Mouse (Mus musculus) stomach, embryonic 14.5 days (tissue): ENCODE results near the gene Ifrd2. TPM values are rescaled to one million over a fixed set of nuclear protein-coding genes. Genes with fewer than 3 reads are reported as not detected.
A peak's percentile ranks its signal among the peaks of the same experiment; 100 is the strongest.

Experiments
- ATAC-seq: fragments of 200-750 bp; cut with Nextera tagmentation; 2 replicates; pipeline ENCODE4 v1.8.0; 2017; ENCODE audit warnings: low read depth, moderate TSS enrichment; ENCODE audit not compliant: insufficient number of reproducible peaks, insufficient read depth, low FRiP score
- H3K27ac ChIP-seq: fragments of 300-500 bp; sonication (generic); 2 replicates; pipeline ENCODE4 v1.5.1; 2014; ENCODE audit warnings: mild to moderate bottlenecking, low read length, moderate library complexity, mixed read lengths
- H3K27me3 ChIP-seq: fragments of 300-500 bp; sonication (generic); 2 replicates; pipeline ENCODE4 v1.6.1; 2014; ENCODE audit warnings: low read length, control low read depth, mixed read lengths; ENCODE audit not compliant: control insufficient read depth, insufficient read depth
- H3K36me3 ChIP-seq: fragments of 300-500 bp; sonication (generic); 2 replicates; pipeline ENCODE4 v1.6.1; 2014; ENCODE audit warnings: mild to moderate bottlenecking, control low read depth, low read length, moderate library complexity, mixed read lengths; ENCODE audit not compliant: control insufficient read depth, insufficient read depth
- H3K4me1 ChIP-seq: fragments of 300-500 bp; sonication (generic); 2 replicates; pipeline ENCODE4 v1.6.1; 2014; ENCODE audit warnings: low read length, control low read depth, mixed read lengths; ENCODE audit not compliant: control insufficient read depth, insufficient read depth
- H3K4me2 ChIP-seq: fragments of 300-500 bp; sonication (generic); replicated peaks from 2 replicates; pipeline ENCODE4 v1.6.1; 2014; ENCODE audit warnings: low read depth, low read length, control low read depth
- H3K4me3 ChIP-seq: fragments of 300-500 bp; sonication (generic); 2 replicates; pipeline ENCODE4 v1.5.1; 2014; ENCODE audit warnings: low read depth, low read length, control low read depth
- H3K9ac ChIP-seq: fragments of 300-500 bp; sonication (generic); replicated peaks from 2 replicates; pipeline ENCODE4 v1.6.1; 2014; ENCODE audit warnings: low read depth, mild to moderate bottlenecking, control low read depth, low read length, moderate library complexity, mixed read lengths
- H3K9me3 ChIP-seq: fragments of 300-500 bp; sonication (generic); 2 replicates; pipeline ENCODE4 v1.6.1; 2016; ENCODE audit warnings: low read depth, low read length, control low read depth; ENCODE audit not compliant: control insufficient read depth
- WGBS: fragments of 180-500 bp; shearing (Covaris S2); extraction: QIAGEN DNeasy Blood & Tissue Kit; methylation state at CpG from one replicate; pipeline ENCODE4 v1.1.7; 2014; 5-methylcytosine and 5-hydroxymethylcytosine counted together
- polyA plus RNA-seq: library from polyadenylated mRNA; unstranded; fragments of >200 nt; fragmentation: Nextera tagmentation; extraction: Ambion mirVana; gene quantifications from 2 replicates; pipeline ENCODE4 v1.2.1, GENCODE M21; 2014

Ifrd2 gene
- polyA plus RNA-seq, 1 experiment from 2014 or later: 61.1 TPM

DNA sequence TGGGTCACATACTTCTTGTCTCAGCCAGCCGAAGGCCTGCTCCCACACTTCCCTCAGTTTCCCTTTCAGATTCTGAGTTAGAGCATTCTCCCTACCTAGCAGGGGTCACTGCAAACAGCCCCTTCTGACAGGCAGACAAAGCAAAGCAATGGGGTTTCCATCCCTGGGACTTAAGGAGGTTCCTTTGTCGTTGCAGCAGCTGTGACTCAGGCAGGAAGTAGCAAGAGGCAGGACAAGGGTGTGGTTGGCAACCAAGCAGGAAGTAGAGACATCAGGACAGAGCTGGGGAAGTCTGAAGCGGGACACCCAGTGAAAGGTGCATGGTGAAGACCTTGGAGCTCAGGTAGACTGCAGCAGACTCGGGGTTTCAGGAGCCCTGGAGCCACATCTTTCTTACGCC lies 37.1 kb downstream of the Ifrd2 start:
- no peak overlapping the region for H3K4me3 ChIP-seq
- WGBS: 74% methylated on average over 5 of the region's 5 CpGs
- 0 out of 2 replicates have a peak overlapping the region, but pooled peaks have one; percentile 21 for H3K27ac ChIP-seq
- peaks cover 56% of the 10 kb centered on the region for H3K4me1 ChIP-seq
- H3K27me3 ChIP-seq: no peaks in the 10 kb centered on the region
- H3K4me2 ChIP-seq: no peak overlapping the region
- ATAC-seq: no peak
- H3K9ac ChIP-seq: no peak overlapping the region
- peaks cover 42% of the 10 kb centered on the region for H3K36me3 ChIP-seq
- no peaks in the 10 kb centered on the region for H3K9me3 ChIP-seq

DNA sequence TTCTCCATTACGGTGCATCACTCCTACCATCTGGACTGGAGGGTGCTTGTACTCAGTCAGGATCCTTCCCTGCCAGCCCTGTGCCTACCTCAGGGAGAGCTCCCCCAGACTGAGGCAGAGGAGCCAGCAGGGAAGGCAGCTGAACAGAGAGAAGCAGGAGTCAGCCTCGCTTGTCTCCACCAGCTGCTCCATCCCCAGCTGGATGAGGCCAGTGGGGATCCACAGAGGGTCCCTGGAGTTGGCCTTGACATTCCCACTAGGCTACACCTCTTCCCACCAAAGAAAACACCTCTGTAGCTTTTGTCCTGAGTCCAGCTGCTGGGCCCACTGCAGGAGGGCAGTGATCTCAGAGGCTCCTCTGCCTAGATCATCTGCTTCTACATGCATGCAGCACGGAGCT lies 37.5 kb downstream of the Ifrd2 start:
- Histone ChIP-seq H3K36me3 (peaks cover 38% of the 10 kb centered on the region), H3K4me2 (no peak overlapping the region), H3K9me3 (no peaks in the 10 kb centered on the region), H3K27ac (0 out of 2 replicates have a peak overlapping the region, but pooled peaks have one; percentile 21), H3K4me3 (no peak overlapping the region), H3K4me1 (peaks cover 56% of the 10 kb centered on the region), H3K27me3 (no peaks in the 10 kb centered on the region), H3K9ac (no peak overlapping the region)
- 92% methylated on average over 3 of the region's 3 CpGs for WGBS
- no peak for ATAC-seq

DNA sequence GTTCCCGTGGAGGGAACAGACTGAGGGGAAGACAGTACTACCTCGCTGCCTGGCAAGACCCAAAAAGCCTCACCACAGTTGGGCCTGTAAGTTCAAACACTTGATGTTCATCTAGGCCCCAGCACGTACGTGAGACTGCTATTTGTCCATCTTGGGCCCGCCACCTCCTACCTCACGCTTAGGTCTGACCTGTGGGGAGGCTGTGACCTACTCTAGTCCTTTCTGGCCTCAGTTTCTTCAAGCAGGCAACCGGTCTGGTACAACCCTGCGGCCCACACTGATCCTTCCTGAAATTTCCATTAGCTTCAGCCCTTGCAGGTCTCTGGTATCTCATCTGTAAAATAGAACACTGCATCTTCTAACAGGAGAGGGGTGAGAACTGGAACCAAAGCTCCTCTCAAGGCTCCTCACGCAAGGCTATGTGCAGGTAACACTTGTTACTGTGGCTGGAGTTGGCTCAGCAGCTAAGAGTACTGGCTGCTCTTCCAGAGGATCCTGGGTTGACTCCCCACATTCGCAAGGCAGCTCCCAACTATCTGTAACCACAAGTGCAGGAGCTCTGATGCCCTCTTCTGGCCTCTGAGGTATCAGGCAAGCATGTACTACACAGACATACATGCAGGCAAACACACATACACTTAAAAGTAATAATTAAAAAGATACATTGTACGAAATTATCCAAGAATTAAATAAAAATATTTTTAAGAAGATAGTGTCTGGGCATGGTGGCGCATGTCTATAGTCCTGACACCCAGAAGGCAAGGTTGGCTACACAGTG lies 38.1 kb downstream of the Ifrd2 start:
- H3K9me3 ChIP-seq: no peaks in the 10 kb centered on the region
- H3K4me1 ChIP-seq: peaks cover 57% of the 10 kb centered on the region
- no peak for ATAC-seq
- H3K9ac ChIP-seq: no peak overlapping the region
- H3K4me3 ChIP-seq: no peak overlapping the region
- H3K27ac ChIP-seq: no peak overlapping the region; the same call in 1 of the 2 replicates
- H3K4me2 ChIP-seq: no peak overlapping the region
- H3K27me3 ChIP-seq: no peaks in the 10 kb centered on the region
- H3K36me3 ChIP-seq: peaks cover 32% of the 10 kb centered on the region
- WGBS: 88% methylated on average over 12 of the region's 12 CpGs

DNA sequence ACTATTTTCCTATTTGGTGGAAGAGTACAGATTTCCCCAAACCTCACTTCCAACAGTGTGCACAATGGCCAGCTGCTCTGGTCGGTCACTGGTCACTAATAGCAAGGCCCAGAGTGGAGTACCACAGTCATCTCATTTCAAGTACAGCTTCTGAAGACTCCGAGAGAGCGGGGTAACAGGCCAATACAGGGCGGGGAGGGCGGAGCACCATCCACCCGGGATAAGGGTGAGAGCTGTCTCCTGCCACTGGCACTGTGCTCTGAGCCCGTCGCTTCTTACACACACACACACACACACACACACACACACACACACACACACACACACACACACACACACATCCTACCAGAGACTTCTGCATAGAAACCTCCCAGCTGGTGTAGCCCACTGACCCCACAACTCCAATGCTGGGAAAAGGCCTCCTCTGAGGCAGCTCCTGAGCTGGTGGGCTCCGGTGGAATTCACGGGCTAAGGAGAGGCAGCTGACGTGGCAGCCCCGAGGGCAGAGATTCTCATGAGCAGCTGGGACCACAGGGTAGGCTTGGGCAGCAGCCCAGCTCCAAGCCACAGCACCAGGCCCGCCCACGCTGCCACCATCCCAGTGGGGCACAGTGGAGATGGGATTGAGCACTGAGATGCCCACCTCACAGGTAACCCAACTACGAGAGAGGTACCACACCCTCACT lies 38.9 kb downstream of the Ifrd2 start:
- Histone ChIP-seq H3K4me3 (no peak overlapping the region), H3K27me3 (no peaks in the 10 kb centered on the region), H3K27ac (peak overlapping the region; percentile 79), H3K4me2 (peak overlapping the region; percentile 32), H3K36me3 (peaks cover 31% of the 10 kb centered on the region), H3K9ac (peak overlapping the region; percentile 36; the same call in 1 of the 2 replicates), H3K9me3 (no peaks in the 10 kb centered on the region), H3K4me1 (peaks cover 65% of the 10 kb centered on the region)
- 39% methylated on average over 15 of the region's 15 CpGs for WGBS
- ATAC-seq: 0 out of 2 replicates have a peak, but pooled peaks have one; percentile 2

DNA sequence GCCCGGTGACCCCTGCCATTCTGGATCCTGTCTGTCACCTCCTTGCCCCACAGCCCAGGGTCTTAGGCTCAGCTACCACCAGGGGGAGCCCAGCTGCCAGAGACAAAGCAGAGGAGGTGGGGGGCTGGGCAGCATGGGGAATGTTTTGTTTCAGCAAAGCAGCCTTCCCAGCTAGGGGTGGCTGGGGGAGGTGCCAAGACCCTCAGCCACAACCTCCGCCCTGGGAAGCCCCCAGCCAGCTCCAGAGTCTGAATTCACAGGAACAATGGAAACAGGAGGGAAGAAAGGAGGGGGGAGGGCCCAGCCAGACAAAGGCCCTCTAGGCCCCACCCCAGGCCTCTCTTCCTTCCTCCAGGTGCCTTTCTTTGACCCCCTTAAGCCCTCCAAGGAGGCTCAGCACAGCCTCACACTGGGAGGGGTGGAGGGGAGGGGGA lies 39.4 kb downstream of the Ifrd2 start:
- Histone ChIP-seq H3K9me3 (no peaks in the 10 kb centered on the region), H3K4me1 (peaks cover 70% of the 10 kb centered on the region), H3K4me2 (peak overlapping the region; percentile 32), H3K36me3 (peaks cover 31% of the 10 kb centered on the region), H3K27ac (peak overlapping the region; percentile 79), H3K27me3 (no peaks in the 10 kb centered on the region), H3K4me3 (no peak overlapping the region), H3K9ac (peak overlapping the region; percentile 36; the same call in 1 of the 2 replicates)
- peak; percentile 51; the same call in 1 of the 2 replicates for ATAC-seq
- WGBS: 0% methylated on average over 2 of the region's 2 CpGs

DNA sequence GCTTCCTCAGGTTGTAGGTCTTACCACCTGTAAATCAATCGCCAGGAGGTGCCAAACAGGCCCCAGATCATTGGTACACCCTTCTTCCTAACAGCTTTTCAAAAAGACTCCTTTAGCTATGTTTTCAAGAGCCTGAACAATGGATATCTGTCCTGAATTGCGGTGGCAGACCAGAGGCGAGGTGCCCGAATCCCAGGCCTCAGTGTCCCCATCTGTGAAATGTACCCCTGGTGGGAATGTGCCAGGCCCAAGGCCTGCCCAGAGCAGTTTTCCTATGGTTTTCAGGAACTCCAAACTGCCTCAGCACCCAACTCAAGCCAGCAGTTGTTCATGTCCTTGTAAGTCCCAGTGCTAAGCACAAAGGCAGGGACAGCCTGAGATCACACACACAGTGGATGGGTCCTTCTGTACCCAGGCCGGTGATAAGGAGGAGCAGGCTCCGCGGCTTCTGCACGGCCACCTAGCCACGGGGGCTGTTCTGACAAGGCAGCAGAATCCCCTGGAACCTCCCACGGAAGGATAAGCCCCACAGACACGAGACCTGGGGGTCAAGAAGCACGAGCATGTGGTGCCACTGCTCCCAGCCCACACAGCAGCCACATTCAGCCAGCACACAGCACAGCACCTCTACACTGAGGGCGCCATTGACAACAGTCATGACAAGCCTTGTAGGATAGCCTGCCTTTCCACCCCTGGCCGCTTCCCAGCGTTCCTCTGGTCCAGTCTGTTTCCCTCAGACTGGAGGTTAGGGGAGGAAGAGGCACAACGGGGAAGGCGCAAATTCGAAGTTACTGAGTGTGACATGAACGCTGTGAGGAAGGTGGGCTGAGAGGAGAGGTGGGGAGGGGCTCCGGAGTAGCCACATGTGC lies 40.2 kb downstream of the Ifrd2 start:
- Histone ChIP-seq H3K9ac (no peak overlapping the region; the same call in 1 of the 2 replicates), H3K9me3 (no peaks in the 10 kb centered on the region), H3K27ac (peak overlapping the region; percentile 79), H3K4me1 (peaks cover 77% of the 10 kb centered on the region), H3K36me3 (peaks cover 26% of the 10 kb centered on the region), H3K4me2 (peak overlapping the region; percentile 32; the same call in 1 of the 2 replicates), H3K27me3 (no peaks in the 10 kb centered on the region), H3K4me3 (no peak overlapping the region)
- 42% methylated on average over 20 of the region's 20 CpGs for WGBS
- ATAC-seq: no peak

DNA sequence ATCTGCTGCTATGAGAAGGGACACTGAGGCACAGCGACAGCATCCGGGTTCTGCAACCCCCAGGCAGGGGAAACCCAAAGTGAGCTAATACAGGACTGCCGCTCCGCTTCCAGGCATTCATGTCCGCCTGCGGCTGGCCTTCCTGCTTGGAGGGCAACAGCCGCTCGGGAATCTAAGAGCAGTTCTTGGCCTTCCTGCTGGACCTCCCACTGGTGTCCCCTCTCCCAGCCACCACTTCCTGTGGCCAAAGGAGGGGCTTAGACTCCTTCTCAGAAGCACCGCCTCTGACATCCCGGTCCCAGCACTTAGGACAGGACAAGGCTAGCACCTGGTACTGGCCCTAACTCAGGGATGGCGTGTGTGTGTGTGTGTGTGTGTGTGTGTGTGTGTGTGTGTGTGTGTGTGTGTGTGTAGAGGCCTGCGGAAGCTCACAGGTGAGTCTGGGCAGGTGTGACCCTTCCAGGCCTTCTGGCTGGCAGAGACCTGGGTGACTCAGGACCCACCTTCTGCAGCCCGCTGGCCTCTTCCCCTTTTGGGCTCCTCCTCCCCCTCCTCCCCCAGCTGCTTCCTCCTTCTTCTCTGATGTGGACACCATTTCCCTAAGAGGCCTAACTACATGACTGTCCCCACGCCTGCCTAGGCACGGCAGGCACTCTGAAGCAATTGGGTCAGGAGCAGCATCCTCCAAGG lies 41.4 kb downstream of the Ifrd2 start:
- WGBS: 51% methylated on average over 14 of the region's 15 CpGs
- no peak overlapping the region for H3K9ac ChIP-seq
- H3K36me3 ChIP-seq: peaks cover 18% of the 10 kb centered on the region
- H3K4me2 ChIP-seq: peak overlapping the region; percentile 14
- peak overlapping the region; percentile 79; the same call in 1 of the 2 replicates for H3K27ac ChIP-seq
- ATAC-seq: no peak
- H3K4me3 ChIP-seq: no peak overlapping the region
- no peaks in the 10 kb centered on the region for H3K27me3 ChIP-seq
- peaks cover 82% of the 10 kb centered on the region for H3K4me1 ChIP-seq
- H3K9me3 ChIP-seq: no peaks in the 10 kb centered on the region
